Mouse (Mus musculus): ENCODE measurements around the gene Tmem171. TPM values are rescaled to one million over a fixed set of nuclear protein-coding genes. Genes with fewer than 3 reads are reported as not detected.

The Tmem171 gene
- polyA plus RNA-seq, 1 experiment: not detected

DNA sequence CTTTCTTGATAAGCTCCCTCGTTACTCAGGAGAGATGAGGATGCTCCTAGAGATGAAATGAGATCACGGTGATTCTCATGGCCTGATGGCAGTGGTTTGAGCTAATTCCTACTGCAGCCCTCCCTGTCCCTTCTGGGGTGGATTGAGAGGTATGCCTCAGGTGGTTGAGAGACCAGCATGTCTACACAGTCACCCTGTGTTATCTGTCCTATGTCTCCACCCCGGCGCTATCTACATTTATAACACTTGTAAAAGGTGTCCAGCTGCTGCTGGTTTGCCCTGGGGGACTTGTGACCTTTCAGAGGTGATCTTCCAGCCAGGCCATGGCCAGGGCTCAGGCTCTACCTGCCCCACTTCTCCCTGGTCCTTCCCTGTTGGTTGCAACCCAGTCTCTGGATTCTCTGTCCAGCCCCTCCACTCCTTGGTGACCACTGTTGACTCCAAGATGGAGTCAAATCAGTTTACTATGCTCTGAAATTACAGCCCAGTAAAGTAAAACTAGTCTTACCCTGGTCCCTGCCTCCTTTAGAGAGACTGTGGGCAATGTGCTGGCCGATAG is 5.4 kb upstream of the Tmem171 start:
- 94% methylated on average over 5 of the region's 5 CpGs for WGBS
- Histone ChIP-seq H3K4me1 (ENCODE audit: control insufficient read depth, insufficient read depth, low read length) (peaks cover 2% of the 10 kb centered on the region), H3K27ac (ENCODE audit: insufficient read depth, low read depth, low read length) (no peak overlapping the region), H3K4me3 (ENCODE audit: insufficient read depth, low read depth, low read length) (no peak overlapping the region)
- TF ChIP-seq POLR2A (IDR thresholded peaks at IDR 0.05; ENCODE audit: insufficient read depth, low read depth, low read length) (no peak), CTCF (IDR thresholded peaks at IDR 0.05; ENCODE audit: insufficient read depth, low read depth, low read length) (no peak)

DNA sequence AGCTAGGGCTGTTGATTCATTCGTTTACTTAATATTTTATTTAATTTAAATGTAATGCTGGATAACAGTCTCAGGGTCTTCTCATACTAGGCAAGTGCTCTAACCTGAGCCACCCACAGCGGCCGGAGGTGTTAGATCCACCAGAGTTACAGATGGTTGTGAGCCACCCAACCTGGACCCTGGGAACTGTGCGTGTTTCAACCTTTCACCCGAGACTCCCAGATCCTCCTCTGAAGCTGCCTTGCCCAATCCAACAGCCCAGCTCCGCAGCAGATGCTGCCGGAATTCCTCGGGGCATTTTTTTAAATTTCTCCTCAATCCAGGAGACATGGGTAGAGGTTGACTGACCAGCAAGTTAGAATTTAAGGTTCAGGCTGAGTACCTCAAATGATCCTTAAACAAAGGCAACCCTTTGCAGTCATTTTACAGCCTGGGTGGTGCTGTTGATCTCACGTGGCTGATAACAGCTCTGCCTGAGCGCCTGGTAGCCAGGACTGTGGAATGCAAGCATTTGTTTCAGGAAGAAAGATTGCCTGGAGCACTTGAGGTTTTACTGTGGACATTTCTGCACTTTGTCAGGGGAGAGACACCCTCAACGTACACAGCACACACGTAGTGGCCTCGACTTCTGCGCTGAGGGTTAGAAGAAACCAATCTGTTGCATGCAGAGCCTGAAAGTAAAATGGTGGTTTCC is 4.6 kb upstream of the Tmem171 start:
- no peak overlapping the region for H3K27ac ChIP-seq (ENCODE audit: insufficient read depth, low read depth, low read length)
- WGBS: 91% methylated on average over 14 of the region's 14 CpGs

DNA sequence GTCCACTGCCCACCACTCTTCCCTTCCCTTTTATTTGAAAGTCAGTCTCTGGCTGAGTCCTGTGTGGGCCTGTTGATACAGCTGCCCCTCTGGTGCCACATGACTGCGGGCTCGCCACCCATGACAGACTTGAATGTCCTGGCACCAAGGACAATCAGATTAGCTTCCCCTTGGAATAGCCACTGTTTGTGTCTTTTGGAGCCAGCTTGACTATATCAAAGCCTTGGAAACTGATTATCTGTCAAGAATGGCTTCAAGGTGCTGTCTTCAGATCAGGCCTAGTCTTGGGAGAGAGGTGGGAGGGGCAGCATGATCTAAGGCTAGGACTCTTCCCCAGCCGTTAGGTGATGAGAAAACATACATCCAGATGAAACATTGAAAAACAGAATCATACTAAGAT is 2.1 kb upstream of the Tmem171 start:
- H3K27ac ChIP-seq (ENCODE audit: insufficient read depth, low read depth, low read length): no peak overlapping the region
- TF ChIP-seq CTCF (IDR thresholded peaks at IDR 0.05; ENCODE audit: insufficient read depth, low read depth, low read length): no peak
- TF ChIP-seq POLR2A (IDR thresholded peaks at IDR 0.05; ENCODE audit: insufficient read depth, low read depth, low read length): no peak
- WGBS: 96% methylated on average over 3 of the region's 3 CpGs

More for the DNA sequence above, 4.6 kb upstream of the Tmem171 start:
- Histone ChIP-seq H3K4me3 (ENCODE audit: insufficient read depth, low read depth, low read length) (no peak overlapping the region), H3K4me1 (ENCODE audit: control insufficient read depth, insufficient read depth, low read length) (peaks cover 8% of the 10 kb centered on the region)
- TF ChIP-seq POLR2A (IDR thresholded peaks at IDR 0.05; ENCODE audit: insufficient read depth, low read depth, low read length): no peak
- no peak for TF ChIP-seq CTCF (IDR thresholded peaks at IDR 0.05; ENCODE audit: insufficient read depth, low read depth, low read length)

DNA sequence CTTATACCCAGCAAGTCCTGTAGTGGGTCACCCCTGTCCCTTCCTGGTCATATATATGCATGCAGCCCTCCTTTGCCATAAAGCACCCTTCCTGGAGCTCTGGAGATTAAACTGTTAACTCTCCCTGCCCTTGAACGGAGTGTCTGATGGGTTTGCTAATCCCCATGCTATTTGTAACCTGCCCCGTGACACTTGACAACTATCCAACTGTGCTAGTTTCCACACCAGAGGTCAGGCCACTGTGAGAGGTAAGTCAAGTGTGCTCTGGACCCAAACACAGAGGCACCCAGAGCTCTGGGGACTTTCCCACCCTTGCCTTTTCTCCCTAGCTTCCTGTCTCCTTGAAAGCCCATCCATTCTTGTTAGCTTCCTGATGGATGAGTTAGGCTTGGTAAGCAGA is 912 bp upstream of the Tmem171 start:
- H3K27ac ChIP-seq (ENCODE audit: insufficient read depth, low read depth, low read length): no peak overlapping the region
- TF ChIP-seq CTCF (IDR thresholded peaks at IDR 0.05; ENCODE audit: insufficient read depth, low read depth, low read length) (no peak), POLR2A (IDR thresholded peaks at IDR 0.05; ENCODE audit: insufficient read depth, low read depth, low read length) (no peak)
- 63% methylated on average over 2 of the region's 2 CpGs for WGBS

More for the DNA sequence above, 2.1 kb upstream of the Tmem171 start:
- Histone ChIP-seq H3K4me1 (ENCODE audit: control insufficient read depth, insufficient read depth, low read length) (peaks cover 8% of the 10 kb centered on the region), H3K4me3 (ENCODE audit: insufficient read depth, low read depth, low read length) (no peak overlapping the region)

DNA sequence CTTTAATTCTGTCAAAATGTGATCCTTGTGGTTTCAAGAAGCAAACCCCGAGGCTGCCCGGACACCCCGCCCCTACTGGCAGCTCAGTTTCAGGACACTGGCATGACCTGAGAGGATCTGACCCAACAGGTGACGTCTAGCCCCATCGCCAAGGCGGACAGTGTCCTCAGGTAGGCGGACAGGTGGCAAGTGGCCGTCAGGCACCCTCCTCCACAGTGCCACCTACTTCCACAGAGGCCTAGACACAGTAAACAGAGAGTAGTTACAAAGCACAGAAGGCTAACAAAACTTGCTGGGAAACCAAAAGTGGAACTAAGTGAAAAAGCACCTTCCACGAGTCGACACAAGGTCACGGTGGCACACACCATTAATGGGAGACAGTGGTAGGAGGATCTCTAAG is 1.3 kb downstream of the Tmem171 start:
- no peak overlapping the region for H3K27ac ChIP-seq (ENCODE audit: insufficient read depth, low read depth, low read length)
- peaks cover 8% of the 10 kb centered on the region for H3K4me1 ChIP-seq (ENCODE audit: control insufficient read depth, insufficient read depth, low read length)
- 92% methylated on average over 11 of the region's 11 CpGs for WGBS
- no peak overlapping the region for H3K4me3 ChIP-seq (ENCODE audit: insufficient read depth, low read depth, low read length)
- TF ChIP-seq CTCF (IDR thresholded peaks at IDR 0.05; ENCODE audit: insufficient read depth, low read depth, low read length) (no peak), POLR2A (IDR thresholded peaks at IDR 0.05; ENCODE audit: insufficient read depth, low read depth, low read length) (no peak)

More for the DNA sequence above, 912 bp upstream of the Tmem171 start:
- Histone ChIP-seq H3K4me1 (ENCODE audit: control insufficient read depth, insufficient read depth, low read length) (peaks cover 8% of the 10 kb centered on the region), H3K4me3 (ENCODE audit: insufficient read depth, low read depth, low read length) (no peak overlapping the region)

DNA sequence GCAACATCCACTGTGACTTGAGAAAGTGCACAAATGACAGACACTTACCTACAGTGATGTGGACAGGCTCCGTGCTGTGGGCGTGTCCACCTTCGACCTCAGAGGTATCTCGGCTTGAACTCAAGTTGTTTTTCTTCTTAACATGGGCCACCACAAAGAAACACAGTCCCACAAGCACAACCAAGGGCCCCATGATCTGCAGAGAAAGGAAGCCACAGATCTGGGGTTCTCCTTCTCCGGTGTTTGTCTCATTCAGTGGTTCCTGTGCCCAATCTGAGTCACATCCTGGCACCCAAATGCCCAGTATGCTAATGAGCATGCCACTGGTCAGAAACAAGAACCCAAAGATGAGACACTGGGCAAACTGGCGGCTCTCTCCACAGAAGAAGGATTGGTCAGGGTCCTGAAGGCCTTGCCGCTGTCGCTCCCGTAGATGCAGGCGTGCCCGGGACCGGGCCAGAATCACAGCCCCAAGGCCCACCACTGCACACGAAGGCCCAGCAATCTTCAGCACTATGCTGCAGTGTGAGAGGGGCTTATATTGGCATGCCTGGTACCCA is 2.6 kb downstream of the Tmem171 start:
- peaks cover 8% of the 10 kb centered on the region for H3K4me1 ChIP-seq (ENCODE audit: control insufficient read depth, insufficient read depth, low read length)
- no peak overlapping the region for H3K4me3 ChIP-seq (ENCODE audit: insufficient read depth, low read depth, low read length)
- WGBS: 91% methylated on average over 13 of the region's 13 CpGs
- no peak for TF ChIP-seq CTCF (IDR thresholded peaks at IDR 0.05; ENCODE audit: insufficient read depth, low read depth, low read length)
- no peak for TF ChIP-seq POLR2A (IDR thresholded peaks at IDR 0.05; ENCODE audit: insufficient read depth, low read depth, low read length)
- H3K27ac ChIP-seq (ENCODE audit: insufficient read depth, low read depth, low read length): no peak overlapping the region

DNA sequence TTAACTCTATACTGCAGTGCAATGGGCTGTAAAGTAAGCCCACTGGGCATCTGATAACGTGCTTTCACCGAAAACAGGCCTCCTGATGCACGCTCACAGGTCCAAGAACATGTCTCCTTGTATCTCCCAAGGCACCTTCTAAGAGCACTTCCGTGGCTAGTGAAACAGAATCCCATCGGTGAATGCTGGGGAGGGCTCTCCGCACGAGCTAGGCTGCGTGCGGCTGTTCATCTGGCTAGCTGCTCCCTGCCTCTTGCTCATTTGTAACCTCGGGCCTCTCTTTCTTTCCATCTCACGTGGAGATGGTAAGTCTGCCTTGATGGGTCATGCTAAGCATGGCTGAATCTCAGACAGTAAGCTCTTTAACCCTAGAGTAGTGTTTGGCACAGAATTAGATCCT is 3.7 kb downstream of the Tmem171 start:
- H3K4me1 ChIP-seq (ENCODE audit: control insufficient read depth, insufficient read depth, low read length): peaks cover 8% of the 10 kb centered on the region
- 92% methylated on average over 11 of the region's 11 CpGs for WGBS
- TF ChIP-seq CTCF (IDR thresholded peaks at IDR 0.05; ENCODE audit: insufficient read depth, low read depth, low read length): no peak
- no peak for TF ChIP-seq POLR2A (IDR thresholded peaks at IDR 0.05; ENCODE audit: insufficient read depth, low read depth, low read length)

DNA sequence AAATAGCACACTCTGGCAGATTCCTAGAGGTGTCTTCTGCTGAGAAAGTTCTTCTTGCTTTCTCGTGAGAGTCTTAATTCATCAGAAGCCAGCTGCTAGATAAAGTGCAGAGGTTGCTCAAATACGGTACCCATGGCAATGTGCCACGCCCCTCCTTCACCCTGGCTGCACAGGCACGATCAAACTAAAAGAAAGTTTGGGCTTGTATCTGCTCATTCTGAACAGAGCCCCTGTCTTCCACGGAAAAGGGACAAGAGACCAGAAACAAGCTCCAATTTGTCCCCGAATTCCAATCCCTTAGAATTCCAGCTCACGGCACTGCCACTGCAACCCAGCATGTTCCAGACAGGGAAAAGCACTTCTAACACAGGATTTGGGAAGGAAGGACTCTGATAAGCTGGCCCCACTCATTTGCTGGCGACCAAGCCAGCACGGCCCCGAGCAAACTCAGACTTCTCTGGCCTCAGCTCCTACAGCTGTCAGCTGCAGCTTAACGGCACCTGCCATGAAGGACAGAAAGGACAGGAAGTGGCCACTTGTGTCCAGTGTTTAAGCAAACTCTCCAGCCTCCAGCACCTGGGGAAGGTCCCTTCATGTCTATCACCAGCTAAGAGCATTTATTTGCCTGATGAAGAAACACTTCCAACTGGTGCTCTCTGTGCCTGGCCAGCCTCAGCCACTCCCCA is 4.9 kb downstream of the Tmem171 start:
- TF ChIP-seq POLR2A (IDR thresholded peaks at IDR 0.05; ENCODE audit: insufficient read depth, low read depth, low read length) (no peak), CTCF (IDR thresholded peaks at IDR 0.05; ENCODE audit: insufficient read depth, low read depth, low read length) (no peak)
- Histone ChIP-seq H3K4me3 (ENCODE audit: insufficient read depth, low read depth, low read length) (no peak overlapping the region), H3K4me1 (ENCODE audit: control insufficient read depth, insufficient read depth, low read length) (peaks cover 3% of the 10 kb centered on the region), H3K27ac (ENCODE audit: insufficient read depth, low read depth, low read length) (no peak overlapping the region)
- WGBS: 57% methylated on average over 11 of the region's 11 CpGs

More for the DNA sequence above, 3.7 kb downstream of the Tmem171 start:
- Histone ChIP-seq H3K27ac (ENCODE audit: insufficient read depth, low read depth, low read length) (no peak overlapping the region), H3K4me3 (ENCODE audit: insufficient read depth, low read depth, low read length) (no peak overlapping the region)

DNA sequence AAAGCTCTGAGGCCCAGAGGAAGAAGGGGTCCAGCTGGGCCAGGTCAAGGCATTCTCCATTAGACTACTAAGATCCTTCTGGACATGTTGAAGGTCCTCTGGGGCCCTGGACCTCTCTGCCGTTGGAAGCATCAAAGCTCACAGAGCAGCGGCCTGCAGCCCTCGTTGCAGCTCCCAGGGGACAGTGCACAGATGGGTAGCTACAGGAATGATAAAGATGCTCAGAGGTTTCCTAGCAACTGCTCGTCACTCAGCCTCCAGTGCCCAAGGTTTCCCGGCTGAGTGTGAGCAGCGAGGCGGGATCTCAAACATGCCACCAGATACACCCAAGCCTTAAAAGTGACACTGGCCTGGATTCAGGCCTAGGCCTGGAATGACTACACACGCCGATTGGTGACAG is 6.7 kb downstream of the Tmem171 start:
- WGBS: 85% methylated on average over 9 of the region's 9 CpGs
- H3K4me1 ChIP-seq (ENCODE audit: control insufficient read depth, insufficient read depth, low read length): no peaks in the 10 kb centered on the region
- H3K4me3 ChIP-seq (ENCODE audit: insufficient read depth, low read depth, low read length): no peak overlapping the region
- H3K27ac ChIP-seq (ENCODE audit: insufficient read depth, low read depth, low read length): no peak overlapping the region
- TF ChIP-seq CTCF (IDR thresholded peaks at IDR 0.05; ENCODE audit: insufficient read depth, low read depth, low read length) (no peak), POLR2A (IDR thresholded peaks at IDR 0.05; ENCODE audit: insufficient read depth, low read depth, low read length) (no peak)
